Mouse (Mus musculus) heart, adult 2 months (tissue): ENCODE data around the gene Lonp2. TPM values are rescaled to one million over a fixed set of nuclear protein-coding genes. Genes with fewer than 3 reads are reported as not detected.

Source experiments
- DNase-seq, 2 experiments: peaks; one replicate each; pipeline ENCODE4 v3.0.0; 2021
- H3K27ac ChIP-seq: fragments of 200-600 bp; 2 replicates; pipeline ENCODE4 v1.8.1; 2022
- H3K27me3 ChIP-seq: fragments of 200-500 bp; 2 replicates; pipeline ENCODE4 v1.6.1; 2012; ENCODE audit warnings: mild to moderate bottlenecking, low read length, inconsistent platforms, mixed read lengths; ENCODE audit not compliant: control insufficient read depth, insufficient read depth
- H3K36me3 ChIP-seq: fragments of 200-500 bp; 2 replicates; pipeline ENCODE4 v1.6.1; 2012; ENCODE audit warnings: low read length, inconsistent platforms; ENCODE audit not compliant: control insufficient read depth, insufficient read depth
- H3K4me1 ChIP-seq: fragments of 200-500 bp; 2 replicates; pipeline ENCODE4 v1.6.1; 2011; ENCODE audit warnings: low read length; ENCODE audit not compliant: control insufficient read depth, insufficient read depth
- H3K4me3 ChIP-seq: fragments of 200-600 bp; 2 replicates; pipeline ENCODE4 v1.8.1; 2022
- H3K79me2 ChIP-seq: fragments of 200-500 bp; replicated peaks from 2 replicates; pipeline ENCODE4 v1.6.1; 2012; ENCODE audit warnings: mild to moderate bottlenecking, inconsistent platforms, low read length, moderate library complexity, mixed read lengths; ENCODE audit not compliant: control insufficient read depth, insufficient read depth
- H3K9ac ChIP-seq: fragments of 200-500 bp; 2 replicates; pipeline ENCODE4 v1.6.1; 2012; ENCODE audit warnings: low read depth, mild to moderate bottlenecking, control low read depth, inconsistent platforms, low read length, mixed read lengths
- CTCF ChIP-seq: fragments of 200-600 bp; IDR thresholded peaks from 2 replicates; pipeline ENCODE4 v1.8.1; 2022; ENCODE audit warnings: antibody characterized with exemption, mild to moderate bottlenecking, moderate library complexity
- EP300 ChIP-seq: fragments of 200-500 bp; IDR thresholded peaks from 2 replicates; pipeline ENCODE4 v1.6.1; 2011; ENCODE audit warnings: low read depth, low read length, control low read depth; ENCODE audit not compliant: insufficient read depth
- POLR2A ChIP-seq: fragments of 200-500 bp; IDR thresholded peaks from 2 replicates; pipeline ENCODE4 v1.6.1; 2011; ENCODE audit warnings: mild to moderate bottlenecking, low read depth, low read length, control low read depth; ENCODE audit not compliant: insufficient read depth
- WGBS: fragments of 180-500 bp; shearing (Covaris S2); methylation state at CpG from one replicate; pipeline ENCODE4 v1.1.7; 2018; 5-methylcytosine and 5-hydroxymethylcytosine counted together
- intact Hi-C: fragments of 180-260 bp; cut with DNase I; formaldehyde crosslinking; loops from one replicate; pipeline ENCODE4 v1.15.1; 2025
- polyA plus RNA-seq: library from polyadenylated mRNA; depleted of rRNA; stranded (reverse); fragments of >200 nt; gene quantifications from 2 replicates; pipeline ENCODE4 v1.2.3, GENCODE M21; 2012
- total RNA-seq, 2 experiments: library from RNA; stranded (reverse); gene quantifications; 2 replicates each; pipeline ENCODE4 v1.2.3; 2021

The Lonp2 gene
- total and polyA plus RNA-seq, 3 experiments = 53.4 to 81.5 (median 69.9) TPM

GRCm38 (mm10) chr8:86694011-86694410 lies 70.2 kb downstream of the Lonp2 start:
- 75% methylated on average over 1 of the region's 1 CpGs for WGBS
- no peak overlapping the region for H3K4me3 ChIP-seq
- intact Hi-C loops = no loop called here

GRCm38 (mm10) chr8:86695703-86696102 lies 71.9 kb downstream of the Lonp2 start:
- TF ChIP-seq CTCF = no peak
- TF ChIP-seq EP300 = no peak
- no peak for TF ChIP-seq POLR2A
- DNase-seq = no peak
- H3K27ac ChIP-seq = no peak overlapping the region
- no peak overlapping the region for H3K9ac ChIP-seq
- 98% methylated on average over 2 of the region's 2 CpGs for WGBS
- no peaks in the 10 kb centered on the region; the same call in 1 of the 2 replicates for H3K79me2 ChIP-seq
- H3K36me3 ChIP-seq = no peaks in the 10 kb centered on the region
- intact Hi-C loops = no loop called here
- peaks cover 5% of the 10 kb centered on the region; the same call in 1 of the 2 replicates for H3K4me1 ChIP-seq
- H3K4me3 ChIP-seq = no peak overlapping the region
- no peaks in the 10 kb centered on the region for H3K27me3 ChIP-seq

More at GRCm38 (mm10) chr8:86694011-86694410, 70.2 kb downstream of the Lonp2 start:
- TF ChIP-seq CTCF = no peak
- TF ChIP-seq POLR2A = no peak
- TF ChIP-seq EP300 = no peak
- Histone ChIP-seq H3K4me1 (peaks cover 3% of the 10 kb centered on the region; the same call in 1 of the 2 replicates), H3K9ac (no peak overlapping the region), H3K36me3 (no peaks in the 10 kb centered on the region), H3K27ac (no peak overlapping the region), H3K79me2 (no peaks in the 10 kb centered on the region; the same call in 1 of the 2 replicates), H3K27me3 (no peaks in the 10 kb centered on the region)
- DNase-seq = no peak

GRCm38 (mm10) chr8:86698811-86699421 lies 75.1 kb downstream of the Lonp2 start:
- Histone ChIP-seq H3K4me1 (peaks cover 5% of the 10 kb centered on the region), H3K9ac (no peak overlapping the region), H3K4me3 (no peak overlapping the region), H3K27ac (no peak overlapping the region; the same call in 1 of the 2 replicates), H3K36me3 (peaks cover 5% of the 10 kb centered on the region), H3K27me3 (no peaks in the 10 kb centered on the region), H3K79me2 (no peaks in the 10 kb centered on the region; the same call in 1 of the 2 replicates)
- DNase-seq = no peak
- WGBS = 37% methylated on average over 1 of the region's 1 CpGs
- TF ChIP-seq CTCF = no peak
- TF ChIP-seq POLR2A = no peak
- no peak for TF ChIP-seq EP300
- intact Hi-C loops = no loop called here

GRCm38 (mm10) chr8:86699471-86699870 lies 75.6 kb downstream of the Lonp2 start:
- Histone ChIP-seq H3K9ac (no peak overlapping the region), H3K79me2 (no peaks in the 10 kb centered on the region; the same call in 1 of the 2 replicates), H3K36me3 (peaks cover 5% of the 10 kb centered on the region), H3K27me3 (no peaks in the 10 kb centered on the region), H3K4me3 (no peak overlapping the region), H3K27ac (no peak overlapping the region), H3K4me1 (peaks cover 5% of the 10 kb centered on the region)
- 70% methylated on average over 12 of the region's 12 CpGs for WGBS
- TF ChIP-seq EP300 (no peak), POLR2A (no peak), CTCF (no peak)
- no peak for DNase-seq
- intact Hi-C loops = no loop called here

- TF ChIP-seq EP300 (no peak), CTCF (no peak), POLR2A (no peak)
- DNase-seq = no peak
- Histone ChIP-seq H3K79me2 (no peaks in the 10 kb centered on the region), H3K36me3 (peaks cover 5% of the 10 kb centered on the region), H3K4me1 (peaks cover 5% of the 10 kb centered on the region), H3K4me3 (no peak overlapping the region), H3K27ac (no peak overlapping the region), H3K27me3 (no peaks in the 10 kb centered on the region), H3K9ac (no peak overlapping the region)
- WGBS = 75% methylated on average over 3 of the region's 3 CpGs
- intact Hi-C loops = no loop called here
Observed at GRCm38 (mm10) chr8:86702453-86702852, 78.6 kb downstream of the Lonp2 start.

GRCm38 (mm10) chr8:86705317-86705716 lies 81.5 kb downstream of the Lonp2 start:
- no peaks in the 10 kb centered on the region for H3K27me3 ChIP-seq
- H3K4me1 ChIP-seq = no peaks in the 10 kb centered on the region; the same call in 1 of the 2 replicates
- no peak overlapping the region for H3K27ac ChIP-seq
- intact Hi-C loops = no loop called here
- DNase-seq = no peak
- no peak overlapping the region for H3K9ac ChIP-seq
- TF ChIP-seq POLR2A (no peak), CTCF (no peak), EP300 (no peak)
- H3K4me3 ChIP-seq = no peak overlapping the region
- peaks cover 5% of the 10 kb centered on the region for H3K36me3 ChIP-seq
- 85% methylated on average over 3 of the region's 3 CpGs for WGBS
- H3K79me2 ChIP-seq = no peaks in the 10 kb centered on the region
